Mouse (Mus musculus): Measurements from ENCODE around the gene Scrg1. TPM values are rescaled to one million over a fixed set of nuclear protein-coding genes. Genes with fewer than 3 reads are reported as not detected.

Scrg1 gene
- total and polyA plus RNA-seq, 2 experiments: not detected

- Histone ChIP-seq H3K79me2 (ENCODE audit: control insufficient read depth, insufficient read depth, low read length) (no peaks in the 10 kb centered on the region), H3K27ac (replicated peaks; ENCODE audit: insufficient read depth, low read depth, low read length) (no peak overlapping the region), H3K9ac (ENCODE audit: low read depth, low read length) (no peak overlapping the region), H3K4me3 (ENCODE audit: insufficient read depth, low read depth, low read length) (no peak overlapping the region), H3K36me3 (ENCODE audit: control insufficient read depth, insufficient read depth, low read length) (no peaks in the 10 kb centered on the region), H3K27me3 (ENCODE audit: control insufficient read depth, insufficient read depth, low read length) (no peaks in the 10 kb centered on the region), H3K4me1 (ENCODE audit: control insufficient read depth, insufficient read depth, low read length) (no peaks in the 10 kb centered on the region)
- no peak for DNase-seq (ENCODE audit: extremely low read depth, low read depth, low spot score)
- 72% methylated on average over 3 of the region's 3 CpGs for WGBS
- no peak for TF ChIP-seq CTCF (IDR thresholded peaks at IDR 0.05; ENCODE audit: low read depth, low read length)
- TF ChIP-seq POLR2A (IDR thresholded peaks at IDR 0.05; ENCODE audit: extremely low read depth, insufficient read depth, low read length): no peak
Observed at GRCm38 (mm10) chr8:57457942-57458341, 2.2 kb downstream of the Scrg1 start.

GRCm38 (mm10) chr8:57462839-57463238 lies 7.1 kb downstream of the Scrg1 start:
- no peaks in the 10 kb centered on the region for H3K36me3 ChIP-seq (ENCODE audit: control insufficient read depth, insufficient read depth, low read length)
- H3K4me3 ChIP-seq (ENCODE audit: insufficient read depth, low read depth, low read length): no peak overlapping the region
- DNase-seq (ENCODE audit: extremely low read depth, low read depth, low spot score): peak; percentile 28
- H3K9ac ChIP-seq (ENCODE audit: low read depth, low read length): no peak overlapping the region
- no peak for TF ChIP-seq CTCF (IDR thresholded peaks at IDR 0.05; ENCODE audit: low read depth, low read length)
- no peak for TF ChIP-seq POLR2A (IDR thresholded peaks at IDR 0.05; ENCODE audit: extremely low read depth, insufficient read depth, low read length)
- H3K27me3 ChIP-seq (ENCODE audit: control insufficient read depth, insufficient read depth, low read length): no peaks in the 10 kb centered on the region
- no peaks in the 10 kb centered on the region for H3K4me1 ChIP-seq (ENCODE audit: control insufficient read depth, insufficient read depth, low read length)
- H3K79me2 ChIP-seq (ENCODE audit: control insufficient read depth, insufficient read depth, low read length): no peaks in the 10 kb centered on the region
- H3K27ac ChIP-seq (replicated peaks; ENCODE audit: insufficient read depth, low read depth, low read length): no peak overlapping the region
- 40% methylated on average over 1 of the region's 1 CpGs for WGBS

- no peak overlapping the region for H3K4me3 ChIP-seq (ENCODE audit: insufficient read depth, low read depth, low read length)
- no peak for TF ChIP-seq POLR2A (IDR thresholded peaks at IDR 0.05; ENCODE audit: extremely low read depth, insufficient read depth, low read length)
- no peak for TF ChIP-seq CTCF (IDR thresholded peaks at IDR 0.05; ENCODE audit: low read depth, low read length)
- no peak overlapping the region for H3K27ac ChIP-seq (replicated peaks; ENCODE audit: insufficient read depth, low read depth, low read length)
- no peaks in the 10 kb centered on the region for H3K36me3 ChIP-seq (ENCODE audit: control insufficient read depth, insufficient read depth, low read length)
- no peaks in the 10 kb centered on the region for H3K27me3 ChIP-seq (ENCODE audit: control insufficient read depth, insufficient read depth, low read length)
- DNase-seq (ENCODE audit: extremely low read depth, low read depth, low spot score): no peak
- H3K4me1 ChIP-seq (ENCODE audit: control insufficient read depth, insufficient read depth, low read length): no peaks in the 10 kb centered on the region
- no peak overlapping the region for H3K9ac ChIP-seq (ENCODE audit: low read depth, low read length)
- no peaks in the 10 kb centered on the region for H3K79me2 ChIP-seq (ENCODE audit: control insufficient read depth, insufficient read depth, low read length)
- 62% methylated on average over 3 of the region's 3 CpGs for WGBS
Observed at GRCm38 (mm10) chr8:57463757-57464156, 8.0 kb downstream of the Scrg1 start.

GRCm38 (mm10) chr8:57468624-57469023 lies 12.9 kb downstream of the Scrg1 start:
- TF ChIP-seq CTCF (IDR thresholded peaks at IDR 0.05; ENCODE audit: low read depth, low read length) (no peak), POLR2A (IDR thresholded peaks at IDR 0.05; ENCODE audit: extremely low read depth, insufficient read depth, low read length) (no peak)
- peak; percentile 78 for DNase-seq (ENCODE audit: extremely low read depth, low read depth, low spot score)

GRCm38 (mm10) chr8:57470863-57471262 lies 15.1 kb downstream of the Scrg1 start:
- no peaks in the 10 kb centered on the region for H3K36me3 ChIP-seq (ENCODE audit: control insufficient read depth, insufficient read depth, low read length)
- WGBS: 98% methylated on average over 5 of the region's 5 CpGs
- no peak for TF ChIP-seq POLR2A (IDR thresholded peaks at IDR 0.05; ENCODE audit: extremely low read depth, insufficient read depth, low read length)
- TF ChIP-seq CTCF (IDR thresholded peaks at IDR 0.05; ENCODE audit: low read depth, low read length): no peak
- DNase-seq (ENCODE audit: extremely low read depth, low read depth, low spot score): no peak
- H3K27me3 ChIP-seq (ENCODE audit: control insufficient read depth, insufficient read depth, low read length): no peaks in the 10 kb centered on the region
- no peak overlapping the region for H3K9ac ChIP-seq (ENCODE audit: low read depth, low read length)
- H3K4me3 ChIP-seq (ENCODE audit: insufficient read depth, low read depth, low read length): no peak overlapping the region
- H3K27ac ChIP-seq (replicated peaks; ENCODE audit: insufficient read depth, low read depth, low read length): no peak overlapping the region
- no peaks in the 10 kb centered on the region for H3K79me2 ChIP-seq (ENCODE audit: control insufficient read depth, insufficient read depth, low read length)
- no peaks in the 10 kb centered on the region for H3K4me1 ChIP-seq (ENCODE audit: control insufficient read depth, insufficient read depth, low read length)

More at GRCm38 (mm10) chr8:57468624-57469023, 12.9 kb downstream of the Scrg1 start:
- no peaks in the 10 kb centered on the region for H3K4me1 ChIP-seq (ENCODE audit: control insufficient read depth, insufficient read depth, low read length)
- H3K27me3 ChIP-seq (ENCODE audit: control insufficient read depth, insufficient read depth, low read length): no peaks in the 10 kb centered on the region
- H3K4me3 ChIP-seq (ENCODE audit: insufficient read depth, low read depth, low read length): no peak overlapping the region
- 4% methylated on average over 5 of the region's 5 CpGs for WGBS
- no peak overlapping the region for H3K9ac ChIP-seq (ENCODE audit: low read depth, low read length)
- no peak overlapping the region for H3K27ac ChIP-seq (replicated peaks; ENCODE audit: insufficient read depth, low read depth, low read length)
- no peaks in the 10 kb centered on the region for H3K79me2 ChIP-seq (ENCODE audit: control insufficient read depth, insufficient read depth, low read length)
- H3K36me3 ChIP-seq (ENCODE audit: control insufficient read depth, insufficient read depth, low read length): no peaks in the 10 kb centered on the region

- H3K4me3 ChIP-seq (ENCODE audit: insufficient read depth, low read depth, low read length): no peak overlapping the region
- WGBS: 74% methylated on average over 6 of the region's 6 CpGs
- no peak overlapping the region for H3K27ac ChIP-seq (replicated peaks; ENCODE audit: insufficient read depth, low read depth, low read length)
- H3K36me3 ChIP-seq (ENCODE audit: control insufficient read depth, insufficient read depth, low read length): no peaks in the 10 kb centered on the region
- no peaks in the 10 kb centered on the region for H3K27me3 ChIP-seq (ENCODE audit: control insufficient read depth, insufficient read depth, low read length)
- no peak for TF ChIP-seq POLR2A (IDR thresholded peaks at IDR 0.05; ENCODE audit: extremely low read depth, insufficient read depth, low read length)
- TF ChIP-seq CTCF (IDR thresholded peaks at IDR 0.05; ENCODE audit: low read depth, low read length): no peak
- H3K4me1 ChIP-seq (ENCODE audit: control insufficient read depth, insufficient read depth, low read length): no peaks in the 10 kb centered on the region
- H3K79me2 ChIP-seq (ENCODE audit: control insufficient read depth, insufficient read depth, low read length): no peaks in the 10 kb centered on the region
- no peak overlapping the region for H3K9ac ChIP-seq (ENCODE audit: low read depth, low read length)
- DNase-seq (ENCODE audit: extremely low read depth, low read depth, low spot score): no peak
Observed at GRCm38 (mm10) chr8:57473751-57474150, 18.0 kb downstream of the Scrg1 start.
